Mouse (Mus musculus) lung, embryonic 14.5 days (tissue): ENCODE measurements around the gene Serbp1. TPM values are rescaled to one million over a fixed set of nuclear protein-coding genes. Genes with fewer than 3 reads are reported as not detected.

Experiments
- ATAC-seq: fragments of 200-750 bp; cut with Nextera tagmentation; 2 replicates; pipeline ENCODE4 v1.8.0; 2017; ENCODE audit warnings: mild to moderate bottlenecking, moderate TSS enrichment, moderate library complexity; ENCODE audit not compliant: insufficient read depth
- DNase-seq: peaks from one replicate; pipeline ENCODE4 v3.0.0-alpha.2; 2015
- H3K27ac ChIP-seq: fragments of 300-500 bp; sonication (generic); 2 replicates; pipeline ENCODE4 v1.5.1; 2014; ENCODE audit warnings: low read depth, mild to moderate bottlenecking, moderate library complexity
- H3K27me3 ChIP-seq: fragments of 300-500 bp; sonication (generic); 2 replicates; pipeline ENCODE4 v1.6.1; 2014; ENCODE audit warnings: low read length, control low read depth; ENCODE audit not compliant: insufficient read depth
- H3K36me3 ChIP-seq: fragments of 300-500 bp; sonication (generic); 2 replicates; pipeline ENCODE4 v1.6.1; 2014; ENCODE audit warnings: control low read depth; ENCODE audit not compliant: insufficient read depth
- H3K4me1 ChIP-seq: fragments of 300-500 bp; sonication (generic); 2 replicates; pipeline ENCODE4 v1.6.1; 2014; ENCODE audit warnings: antibody characterized with exemption, control low read depth; ENCODE audit not compliant: insufficient read depth
- H3K4me2 ChIP-seq: fragments of 300-500 bp; sonication (generic); 2 replicates; pipeline ENCODE4 v1.6.1; 2014; ENCODE audit warnings: mild to moderate bottlenecking
- H3K4me3 ChIP-seq: fragments of 300-500 bp; sonication (generic); 2 replicates; pipeline ENCODE4 v1.5.1; 2014; ENCODE audit warnings: low read depth, low read length
- H3K9ac ChIP-seq: fragments of 300-500 bp; sonication (generic); 2 replicates; pipeline ENCODE4 v1.6.1; 2014
- H3K9me3 ChIP-seq: fragments of 300-500 bp; sonication (generic); 2 replicates; pipeline ENCODE4 v1.6.1; 2016; ENCODE audit warnings: low read depth, low read length, control low read depth
- CTCF ChIP-seq: IDR thresholded peaks from 2 replicates; pipeline ENCODE4 v1.5.1; 2016; ENCODE audit warnings: antibody characterized with exemption, low read depth
- WGBS: fragments of 180-500 bp; shearing (Covaris S2); extraction: QIAGEN DNeasy Blood & Tissue Kit; methylation state at CpG from one replicate; pipeline ENCODE4 v1.1.7; 2014; 5-methylcytosine and 5-hydroxymethylcytosine counted together
- polyA plus RNA-seq: library from polyadenylated mRNA; unstranded; fragments of >200 nt; fragmentation: Nextera tagmentation; extraction: Ambion mirVana; gene quantifications from 2 replicates; pipeline ENCODE4 v1.2.1, GENCODE M21; 2014

Serbp1 gene
- 503 and 516 TPM in 2 replicates for polyA plus RNA-seq

GRCm38 (mm10) chr6:67237977-67238376, at the start of gene Serbp1:
Gene Serbp1, plus strand, starts transcription at chr6:67238176.
- DNase-seq, result no peak
- Histone ChIP-seq H3K4me3 (no peak within 1 kb of the TSS), H3K27me3 (no peaks in the 10 kb centered on the region), H3K9me3 (no peaks in the 10 kb centered on the region), H3K4me1 (no peaks in the 10 kb centered on the region), H3K36me3 (no peaks in the 10 kb centered on the region), H3K9ac (no peak within 1 kb of the TSS), H3K4me2 (no peak within 1 kb of the TSS), H3K27ac (no peak within 1 kb of the TSS)
- no peak for TF ChIP-seq CTCF
- peak; percentile 49; the same call in 1 of the 2 replicates for ATAC-seq
- 25% methylated on average over 12 of the region's 12 CpGs for WGBS

GRCm38 (mm10) chr6:67193591-67193990, 44.4 kb upstream of the Serbp1 start:
- Histone ChIP-seq H3K27ac (no peak overlapping the region), H3K9me3 (no peaks in the 10 kb centered on the region), H3K36me3 (no peaks in the 10 kb centered on the region), H3K27me3 (no peaks in the 10 kb centered on the region), H3K4me1 (no peaks in the 10 kb centered on the region), H3K4me2 (no peak overlapping the region), H3K4me3 (no peak overlapping the region), H3K9ac (no peak overlapping the region)
- TF ChIP-seq CTCF, result no peak
- DNase-seq, result no peak
- WGBS, result 69% methylated on average over 2 of the region's 2 CpGs
- no peak for ATAC-seq

GRCm38 (mm10) chr6:67194606-67195005, 43.4 kb upstream of the Serbp1 start:
- H3K9ac ChIP-seq, result no peak overlapping the region
- ATAC-seq (0 out of 2 replicates have a peak, but pooled peaks have one; percentile 2), DNase-seq (no peak)
- no peak overlapping the region for H3K4me3 ChIP-seq
- no peaks in the 10 kb centered on the region for H3K27me3 ChIP-seq
- no peak for TF ChIP-seq CTCF
- no peaks in the 10 kb centered on the region for H3K9me3 ChIP-seq
- H3K4me2 ChIP-seq, result no peak overlapping the region
- H3K4me1 ChIP-seq, result no peaks in the 10 kb centered on the region
- no peak overlapping the region for H3K27ac ChIP-seq
- no peaks in the 10 kb centered on the region for H3K36me3 ChIP-seq
- WGBS, result 75% methylated on average over 6 of the region's 6 CpGs

- no peaks in the 10 kb centered on the region for H3K4me1 ChIP-seq
- no peaks in the 10 kb centered on the region for H3K36me3 ChIP-seq
- TF ChIP-seq CTCF, result no peak
- DNase-seq (peak; percentile 50), ATAC-seq (peak; percentile 64; the same call in 1 of the 2 replicates)
- peak overlapping the region; percentile 10; the same call in 1 of the 2 replicates for H3K4me2 ChIP-seq
- 3% methylated on average over 7 of the region's 7 CpGs for WGBS
- no peaks in the 10 kb centered on the region for H3K27me3 ChIP-seq
- no peak overlapping the region for H3K4me3 ChIP-seq
- no peak overlapping the region for H3K27ac ChIP-seq
- no peak overlapping the region; the same call in 1 of the 2 replicates for H3K9ac ChIP-seq
- H3K9me3 ChIP-seq, result no peaks in the 10 kb centered on the region
These were observed 42.8 kb upstream of the Serbp1 start for GRCm38 (mm10) chr6:67195148-67195611.

- no peak for TF ChIP-seq CTCF
- WGBS, result 88% methylated on average over 6 of the region's 6 CpGs
- ATAC-seq, result no peak
These were observed 41.2 kb upstream of the Serbp1 start for GRCm38 (mm10) chr6:67196821-67197220.

GRCm38 (mm10) chr6:67198085-67198484, 39.9 kb upstream of the Serbp1 start:
- ATAC-seq, result no peak
- H3K36me3 ChIP-seq, result no peaks in the 10 kb centered on the region
- DNase-seq, result peak; percentile 66
- peak; percentile 66 for TF ChIP-seq CTCF
- no peak overlapping the region for H3K4me2 ChIP-seq
- no peak overlapping the region for H3K27ac ChIP-seq
- no peak overlapping the region for H3K4me3 ChIP-seq
- H3K9ac ChIP-seq, result no peak overlapping the region
- no peaks in the 10 kb centered on the region for H3K9me3 ChIP-seq
- no peaks in the 10 kb centered on the region for H3K27me3 ChIP-seq
- H3K4me1 ChIP-seq, result no peaks in the 10 kb centered on the region
- 28% methylated on average over 4 of the region's 4 CpGs for WGBS

More at GRCm38 (mm10) chr6:67196821-67197220, 41.2 kb upstream of the Serbp1 start:
- H3K27me3 ChIP-seq, result no peaks in the 10 kb centered on the region
- no peaks in the 10 kb centered on the region for H3K9me3 ChIP-seq
- H3K4me3 ChIP-seq, result no peak overlapping the region
- no peaks in the 10 kb centered on the region for H3K4me1 ChIP-seq
- no peaks in the 10 kb centered on the region for H3K36me3 ChIP-seq
- no peak overlapping the region for H3K27ac ChIP-seq
- no peak for DNase-seq
- no peak overlapping the region for H3K9ac ChIP-seq
- no peak overlapping the region for H3K4me2 ChIP-seq

GRCm38 (mm10) chr6:67200715-67201322, 37.2 kb upstream of the Serbp1 start:
- ATAC-seq, result peak; percentile 82

More at GRCm38 (mm10) chr6:67200715-67201322, 37.2 kb upstream of the Serbp1 start:
- no peak overlapping the region for H3K9ac ChIP-seq
- peak; percentile 81 for DNase-seq
- no peak for TF ChIP-seq CTCF
- no peaks in the 10 kb centered on the region for H3K9me3 ChIP-seq
- no peaks in the 10 kb centered on the region for H3K4me1 ChIP-seq
- no peak overlapping the region for H3K4me3 ChIP-seq
- peak overlapping the region; percentile 40; the same call in 1 of the 2 replicates for H3K27ac ChIP-seq
- H3K4me2 ChIP-seq, result no peak overlapping the region
- WGBS, result 22% methylated on average over 5 of the region's 5 CpGs
- H3K27me3 ChIP-seq, result no peaks in the 10 kb centered on the region
- no peaks in the 10 kb centered on the region for H3K36me3 ChIP-seq
